Mouse (Mus musculus) stomach, embryonic 16.5 days (tissue): ENCODE results near the gene Emc9. TPM values are rescaled to one million over a fixed set of nuclear protein-coding genes. Genes with fewer than 3 reads are reported as not detected.

Experiments used
- ATAC-seq: fragments of 200-750 bp; cut with Nextera tagmentation; 2 replicates; pipeline ENCODE4 v1.8.0; 2017; ENCODE audit warnings: moderate number of reproducible peaks, moderate TSS enrichment; ENCODE audit not compliant: insufficient read depth, low FRiP score
- H3K27ac ChIP-seq: fragments of 300-500 bp; sonication (generic); 2 replicates; pipeline ENCODE4 v1.5.1; 2014; ENCODE audit warnings: low read length
- H3K27me3 ChIP-seq: fragments of 300-500 bp; sonication (generic); 2 replicates; pipeline ENCODE4 v1.6.1; 2014; ENCODE audit warnings: low read length, control low read depth, mixed read lengths; ENCODE audit not compliant: control insufficient read depth, insufficient read depth
- H3K36me3 ChIP-seq: fragments of 300-500 bp; sonication (generic); 2 replicates; pipeline ENCODE4 v1.6.1; 2014; ENCODE audit warnings: low read length; ENCODE audit not compliant: control insufficient read depth, insufficient read depth
- H3K4me1 ChIP-seq: fragments of 300-500 bp; sonication (generic); 2 replicates; pipeline ENCODE4 v1.6.1; 2014; ENCODE audit warnings: low read length, control low read depth, mixed read lengths; ENCODE audit not compliant: control insufficient read depth, insufficient read depth
- H3K4me2 ChIP-seq: fragments of 300-500 bp; sonication (generic); 2 replicates; pipeline ENCODE4 v1.6.1; 2014; ENCODE audit warnings: low read depth, low read length, mixed read lengths
- H3K4me3 ChIP-seq: fragments of 300-500 bp; sonication (generic); replicated peaks from 2 replicates; pipeline ENCODE4 v1.5.1; 2014; ENCODE audit warnings: mild to moderate bottlenecking, low read length
- H3K9ac ChIP-seq: fragments of 300-500 bp; sonication (generic); 2 replicates; pipeline ENCODE4 v1.6.1; 2014; ENCODE audit warnings: low read length
- H3K9me3 ChIP-seq: fragments of 300-500 bp; sonication (generic); replicated peaks from 2 replicates; pipeline ENCODE4 v1.6.1; 2016; ENCODE audit warnings: low read length, control low read depth; ENCODE audit not compliant: control insufficient read depth
- WGBS: fragments of 180-500 bp; shearing (Covaris S2); extraction: QIAGEN DNeasy Blood & Tissue Kit; methylation state at CpG from one replicate; pipeline ENCODE4 v1.1.7; 2014; 5-methylcytosine and 5-hydroxymethylcytosine counted together
- polyA plus RNA-seq: library from polyadenylated mRNA; unstranded; fragments of >200 nt; fragmentation: Nextera tagmentation; extraction: Ambion mirVana; gene quantifications from 2 replicates; pipeline ENCODE4 v1.2.1, GENCODE M21; 2015

Gene Emc9
- polyA plus RNA-seq, 1 experiment from 2014 or later: 11.5 TPM

DNA sequence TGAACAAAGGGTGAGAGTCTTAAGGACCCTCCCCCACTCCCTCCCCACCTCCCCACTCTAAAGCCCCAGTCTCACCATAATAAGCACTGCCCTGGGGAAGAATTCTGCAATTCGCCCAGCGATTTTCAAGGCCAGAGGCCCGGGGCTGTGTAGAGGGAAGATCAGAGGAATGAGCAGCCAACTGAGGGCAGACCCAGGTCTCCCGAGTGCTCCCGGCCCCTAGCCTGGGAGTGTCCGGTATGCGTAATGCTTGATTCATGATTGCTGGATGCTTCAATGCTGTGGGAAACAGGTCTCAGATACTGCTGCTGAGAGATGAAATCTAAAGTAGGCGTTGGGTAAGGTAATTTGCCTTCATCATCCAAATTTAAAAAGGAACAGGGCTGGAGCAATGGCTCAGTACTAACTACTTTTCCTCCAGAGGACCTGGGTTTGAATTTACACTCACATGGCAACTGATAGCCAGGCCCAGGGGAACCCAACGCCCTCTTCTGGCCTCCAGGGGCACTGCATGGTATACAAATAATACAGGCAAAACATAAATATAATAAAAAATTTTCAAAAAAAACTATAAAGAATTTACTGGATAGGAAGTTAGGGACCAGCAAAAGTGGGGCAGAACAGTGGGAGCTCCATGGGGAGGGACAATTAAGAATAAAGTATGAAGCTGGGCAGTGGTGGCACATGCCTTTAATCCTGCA, 3.0 kb downstream of the Emc9 start:
- Histone ChIP-seq H3K27me3 (no peaks in the 10 kb centered on the region), H3K4me3 (no peak overlapping the region), H3K36me3 (peaks cover 7% of the 10 kb centered on the region), H3K9ac (no peak overlapping the region), H3K27ac (no peak overlapping the region), H3K4me1 (peaks cover 20% of the 10 kb centered on the region), H3K9me3 (no peaks in the 10 kb centered on the region), H3K4me2 (no peak overlapping the region)
- no peak for ATAC-seq
- 68% methylated on average over 9 of the region's 9 CpGs for WGBS

DNA sequence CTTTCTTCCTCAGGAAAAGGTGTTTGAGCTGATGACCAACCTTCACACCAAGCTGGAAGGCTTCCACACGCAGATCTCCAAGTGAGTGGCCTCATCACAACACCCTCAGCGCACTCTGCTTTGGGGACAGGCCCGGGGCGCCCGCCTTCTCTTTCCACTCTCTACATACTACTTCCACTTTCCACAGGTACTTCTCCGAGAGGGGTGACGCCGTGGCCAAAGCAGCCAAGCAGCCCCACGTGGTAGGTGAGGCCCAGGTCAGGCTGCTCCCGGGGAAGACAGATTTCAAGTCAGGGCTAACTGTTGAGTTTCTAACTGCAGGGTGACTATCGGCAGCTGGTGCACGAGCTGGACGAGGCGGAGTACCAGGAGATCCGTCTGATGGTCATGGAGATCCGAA, 4.4 kb downstream of the Emc9 start:
- Histone ChIP-seq H3K36me3 (peaks cover 7% of the 10 kb centered on the region), H3K9me3 (no peaks in the 10 kb centered on the region), H3K9ac (no peak overlapping the region), H3K27me3 (no peaks in the 10 kb centered on the region), H3K27ac (no peak overlapping the region), H3K4me3 (no peak overlapping the region), H3K4me2 (no peak overlapping the region), H3K4me1 (peaks cover 19% of the 10 kb centered on the region)
- no peak for ATAC-seq
- WGBS: 91% methylated on average over 16 of the region's 16 CpGs

DNA sequence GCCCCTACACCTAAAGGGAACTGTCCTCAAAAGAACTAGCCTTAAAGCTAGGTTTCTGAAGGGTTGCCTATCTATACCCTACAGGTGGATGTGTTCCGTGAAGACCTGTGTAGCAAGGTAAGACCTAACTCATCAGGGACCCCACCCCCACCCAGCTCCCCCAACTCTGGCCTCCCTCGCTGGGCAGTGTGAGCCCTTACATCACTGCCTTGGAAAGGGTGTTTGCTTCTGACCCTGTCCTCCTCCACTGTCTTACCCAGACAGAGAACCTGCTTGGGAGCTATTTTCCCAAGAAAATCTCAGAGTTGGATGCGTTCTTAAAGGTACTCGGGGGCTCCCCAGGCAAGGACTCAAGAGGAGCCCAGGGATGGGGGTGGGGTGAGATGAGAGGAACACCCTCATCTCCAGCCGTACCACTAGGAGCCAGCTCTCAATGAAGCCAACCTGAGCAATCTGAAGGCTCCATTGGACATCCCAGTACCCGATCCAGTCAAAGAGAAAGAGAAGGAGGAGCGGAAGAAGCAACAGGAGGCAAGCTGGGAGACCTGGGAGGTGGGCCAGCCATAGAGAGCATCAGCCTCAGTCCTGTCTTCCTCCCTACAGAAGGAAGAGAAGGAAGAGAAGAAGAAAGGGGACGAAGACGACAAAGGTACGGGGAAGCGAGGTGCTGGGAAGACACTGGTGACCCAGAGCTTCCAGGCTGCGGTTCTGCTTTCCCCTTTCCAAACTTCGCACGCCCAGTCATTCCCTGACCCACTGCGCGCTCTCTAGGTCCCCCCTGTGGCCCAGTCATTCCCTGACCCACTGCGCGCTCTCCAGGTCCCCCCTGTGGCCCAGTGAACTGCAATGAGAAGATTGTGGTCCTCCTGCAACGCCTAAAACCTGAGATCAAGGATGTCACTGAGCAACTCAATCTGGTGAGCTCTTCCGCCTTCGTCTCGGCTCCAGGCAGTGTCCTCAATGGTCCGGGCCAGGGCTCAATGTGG, 5.3 kb downstream of the Emc9 start:
- H3K4me3 ChIP-seq: no peak overlapping the region
- no peak overlapping the region for H3K9ac ChIP-seq
- peaks cover 13% of the 10 kb centered on the region for H3K4me1 ChIP-seq
- no peak overlapping the region for H3K27ac ChIP-seq
- 87% methylated on average over 23 of the region's 23 CpGs for WGBS
- H3K4me2 ChIP-seq: no peak overlapping the region
- H3K9me3 ChIP-seq: no peaks in the 10 kb centered on the region
- ATAC-seq: no peak
- no peaks in the 10 kb centered on the region for H3K27me3 ChIP-seq
- H3K36me3 ChIP-seq: peaks cover 7% of the 10 kb centered on the region

DNA sequence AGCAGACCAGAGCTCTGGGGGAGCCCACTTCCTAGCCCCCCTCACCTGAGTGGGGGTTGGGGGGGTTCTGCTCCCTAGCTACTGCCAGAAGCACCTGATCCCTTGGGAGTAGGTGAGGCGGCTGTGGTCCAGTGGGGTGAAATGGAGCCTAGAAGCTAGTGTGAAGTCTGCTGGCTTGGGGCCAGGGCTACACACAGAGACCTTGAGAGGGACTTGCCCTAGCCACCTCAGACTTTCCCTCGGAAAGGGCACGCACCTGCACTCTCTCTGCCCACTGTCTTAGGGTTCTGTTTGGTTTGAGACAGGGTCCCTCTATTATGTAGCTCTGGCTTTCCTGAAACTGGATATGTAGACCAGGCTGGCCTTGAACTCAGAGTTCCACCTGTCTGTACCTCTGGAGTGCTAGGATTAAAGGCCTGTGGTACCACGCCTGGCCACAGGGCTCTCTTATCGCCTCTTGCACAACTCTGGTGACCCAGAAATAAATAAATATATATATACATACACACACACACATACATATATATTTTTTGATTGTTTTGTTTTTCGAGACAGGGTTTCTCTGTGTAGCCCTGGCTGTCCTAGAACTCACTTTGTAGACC, 6.3 kb downstream of the Emc9 start:
- WGBS: 24% methylated on average over 6 of the region's 6 CpGs
- Histone ChIP-seq H3K36me3 (peaks cover 7% of the 10 kb centered on the region), H3K27me3 (no peaks in the 10 kb centered on the region), H3K9ac (peak overlapping the region; percentile 96), H3K4me1 (peaks cover 13% of the 10 kb centered on the region), H3K27ac (peak overlapping the region; percentile 93), H3K4me3 (peak overlapping the region; percentile 98), H3K4me2 (peak overlapping the region; percentile 93), H3K9me3 (no peaks in the 10 kb centered on the region)
- ATAC-seq: peak; percentile 38

DNA sequence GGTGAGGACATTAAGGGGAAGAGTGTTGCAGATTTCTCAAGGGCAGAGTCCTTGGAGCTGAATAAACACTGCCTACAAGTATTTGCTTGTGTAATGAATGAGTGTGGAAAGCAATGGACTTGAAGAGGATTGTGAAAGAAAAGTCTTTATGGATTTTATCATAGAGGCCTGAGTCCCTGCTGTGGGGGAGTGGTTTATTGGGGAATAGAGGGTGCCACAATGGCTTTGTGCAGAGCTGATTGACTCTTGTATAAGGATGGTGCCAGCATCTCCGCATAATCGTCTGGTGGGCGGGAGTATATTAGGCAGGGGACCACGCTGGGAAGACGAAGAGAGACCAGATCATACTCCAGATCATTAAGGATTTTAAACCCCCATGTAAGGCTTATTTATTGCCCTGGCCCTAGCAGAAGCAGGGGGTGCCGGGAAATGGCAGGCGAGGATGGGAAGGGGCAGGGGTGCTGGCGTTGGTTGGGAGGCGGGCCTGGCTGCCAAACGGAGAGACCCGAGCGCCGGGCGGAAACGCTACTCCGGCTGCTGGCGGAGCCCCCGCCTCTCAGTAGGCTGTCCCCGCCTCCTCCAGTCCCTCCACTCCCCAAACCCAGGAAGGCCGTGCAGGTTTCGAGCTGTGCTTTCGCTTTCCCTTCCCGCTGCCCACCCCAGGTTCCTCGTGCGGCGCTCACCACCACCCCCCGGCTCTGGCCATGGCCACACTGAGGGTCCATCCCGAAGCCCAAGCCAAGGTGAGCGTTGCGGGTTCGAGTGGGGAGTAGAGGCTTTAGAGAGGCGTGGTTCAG, 7.0 kb downstream of the Emc9 start, which contains the start of gene Psme1:
TSS of gene Psme1 (plus strand) at position 253 of the 797 bp plus-strand sequence.
- H3K4me2 ChIP-seq: peak within 1 kb of the TSS; percentile 93
- H3K27ac ChIP-seq: peak within 1 kb of the TSS; percentile 93
- H3K9me3 ChIP-seq: no peaks in the 10 kb centered on the region
- no peaks in the 10 kb centered on the region for H3K27me3 ChIP-seq
- peak; percentile 91 for ATAC-seq
- under 1% methylated on average over 32 of the region's 32 CpGs for WGBS
- H3K4me3 ChIP-seq: peak within 1 kb of the TSS; percentile 98
- peak within 1 kb of the TSS; percentile 96 for H3K9ac ChIP-seq
- peaks cover 13% of the 10 kb centered on the region for H3K4me1 ChIP-seq
- peaks cover 7% of the 10 kb centered on the region for H3K36me3 ChIP-seq

DNA sequence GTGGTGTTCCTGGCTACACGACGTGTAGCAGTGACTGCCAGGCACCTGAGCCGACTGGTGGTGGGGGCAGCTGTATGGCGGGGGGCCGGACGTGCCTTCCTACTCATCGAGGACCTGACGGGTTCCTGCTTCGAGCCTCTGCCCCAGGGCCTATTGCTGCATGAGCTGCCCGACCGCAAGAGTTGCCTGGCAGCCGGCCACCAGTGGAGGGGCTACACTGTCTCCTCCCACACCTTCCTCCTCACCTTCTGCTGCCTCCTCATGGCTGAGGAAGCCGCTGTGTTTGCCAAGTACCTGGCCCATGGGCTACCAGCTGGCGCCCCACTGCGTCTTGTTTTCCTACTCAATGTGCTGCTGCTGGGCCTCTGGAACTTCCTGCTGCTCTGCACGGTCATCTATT, 8.7 kb downstream of the Emc9 start:
- Histone ChIP-seq H3K4me1 (peaks cover 13% of the 10 kb centered on the region), H3K36me3 (peaks cover 7% of the 10 kb centered on the region), H3K27me3 (no peaks in the 10 kb centered on the region), H3K4me3 (no peak overlapping the region), H3K27ac (no peak overlapping the region), H3K4me2 (no peak overlapping the region), H3K9ac (0 out of 2 replicates have a peak overlapping the region, but pooled peaks have one; percentile 3), H3K9me3 (no peaks in the 10 kb centered on the region)
- WGBS: 79% methylated on average over 16 of the region's 16 CpGs
- ATAC-seq: no peak

DNA sequence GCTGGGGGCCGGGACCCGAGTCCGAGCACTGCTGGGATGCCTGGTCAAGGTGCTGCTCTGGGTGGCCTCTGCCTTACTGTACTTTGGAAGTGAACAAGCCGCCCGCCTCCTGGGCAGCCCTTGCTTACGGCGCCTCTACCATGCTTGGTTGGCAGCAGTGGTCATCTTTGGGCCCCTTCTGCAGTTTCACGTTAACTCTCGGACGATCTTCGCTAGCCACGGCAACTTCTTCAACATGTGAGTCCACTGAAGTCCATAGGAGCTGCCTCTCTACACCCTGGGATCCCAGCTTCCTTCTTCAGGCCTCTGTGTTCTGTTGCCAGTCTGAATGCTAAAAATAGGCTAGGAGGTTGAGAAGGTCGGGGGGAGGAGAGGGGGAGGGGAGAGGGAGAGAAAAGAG, 9.4 kb downstream of the Emc9 start:
- H3K4me3 ChIP-seq: no peak overlapping the region
- H3K27me3 ChIP-seq: no peaks in the 10 kb centered on the region
- peak overlapping the region; percentile 39; the same call in 1 of the 2 replicates for H3K9ac ChIP-seq
- H3K4me2 ChIP-seq: 0 out of 2 replicates have a peak overlapping the region, but pooled peaks have one; percentile 21
- 76% methylated on average over 13 of the region's 13 CpGs for WGBS
- H3K36me3 ChIP-seq: peaks cover 5% of the 10 kb centered on the region
- ATAC-seq: no peak
- peaks cover 13% of the 10 kb centered on the region for H3K4me1 ChIP-seq
- no peaks in the 10 kb centered on the region for H3K9me3 ChIP-seq
- H3K27ac ChIP-seq: no peak overlapping the region

DNA sequence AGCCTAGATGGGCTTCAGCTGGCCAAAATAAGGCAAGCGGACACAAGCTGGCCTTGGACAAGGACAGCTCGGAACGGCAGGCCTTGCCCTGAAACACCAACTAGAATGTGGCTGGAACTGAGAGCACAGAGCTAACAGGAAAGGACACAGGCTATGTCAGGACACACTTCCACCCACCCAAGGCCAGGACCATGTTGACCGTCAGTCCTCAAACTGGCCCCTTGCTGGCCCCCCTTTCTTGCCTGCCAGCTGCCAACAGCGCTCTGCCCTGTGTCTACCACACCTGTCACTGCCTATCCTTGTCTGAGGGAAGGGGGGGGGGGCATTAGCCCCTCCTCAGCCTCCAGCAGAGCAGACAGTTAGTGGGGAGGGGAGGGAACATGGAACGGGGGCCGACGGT, 9.8 kb downstream of the Emc9 start, which contains the start of gene Fitm1:
TSS of gene Fitm1 (plus strand) at position 316 of the 400 bp plus-strand sequence.
- Histone ChIP-seq H3K4me2 (0 out of 2 replicates have a peak within 1 kb of the TSS, but pooled peaks have one; percentile 21), H3K9me3 (no peaks in the 10 kb centered on the region), H3K27ac (no peak within 1 kb of the TSS), H3K4me1 (peaks cover 13% of the 10 kb centered on the region), H3K27me3 (no peaks in the 10 kb centered on the region), H3K4me3 (no peak within 1 kb of the TSS), H3K36me3 (peaks cover 1% of the 10 kb centered on the region), H3K9ac (peak within 1 kb of the TSS; percentile 39; the same call in 1 of the 2 replicates)
- ATAC-seq: no peak
- 68% methylated on average over 8 of the region's 8 CpGs for WGBS
